Mouse (Mus musculus): Measurements from ENCODE around the gene Trappc6a.

GRCm38 (mm10) chr7:19540771-19541566 lies 32.8 kb downstream of the Trappc6a start:
- no peak for TF ChIP-seq POLR2A (IDR thresholded peaks at IDR 0.05; ENCODE audit: low read depth, low read length)
- TF ChIP-seq USF1 (IDR thresholded peaks at IDR 0.05; ENCODE audit: low read depth, low read length): no peak
- no peak for TF ChIP-seq ZKSCAN1 (IDR thresholded peaks at IDR 0.05; ENCODE audit: borderline replicate concordance, low read depth, low read length)
- TF ChIP-seq ZNF384 (IDR thresholded peaks at IDR 0.05; ENCODE audit: low read depth, low read length): no peak
- TF ChIP-seq CTCF (conservative IDR thresholded peaks at IDR 0.05 in 1 of 2, IDR thresholded peaks at IDR 0.05 in 1 of 2; ENCODE audit: low read depth in 2 of 2, low read length in 2 of 2): no peak
- no peak for TF ChIP-seq USF2 (conservative IDR thresholded peaks at IDR 0.05; ENCODE audit: low read depth, low read length)
